Mouse (Mus musculus) hindbrain, embryonic 10.5 days (tissue): ENCODE measurements around the gene Galnt12. TPM values are rescaled to one million over a fixed set of nuclear protein-coding genes. Genes with fewer than 3 reads are reported as not detected.

ENCODE experiments used
- DNase-seq: peaks from one replicate; pipeline ENCODE4 v3.0.0-alpha.2; 2017; ENCODE audit warnings: low spot score
- H3K27ac ChIP-seq: fragments of 300-500 bp; sonication (generic); 2 replicates; pipeline ENCODE4 v1.5.1; 2016; ENCODE audit warnings: mild to moderate bottlenecking, moderate library complexity
- H3K27me3 ChIP-seq: fragments of 300-500 bp; sonication (generic); 2 replicates; pipeline ENCODE4 v1.6.1; 2016; ENCODE audit warnings: mild to moderate bottlenecking; ENCODE audit not compliant: poor library complexity, insufficient read depth, severe bottlenecking
- H3K36me3 ChIP-seq: fragments of 300-500 bp; sonication (generic); 2 replicates; pipeline ENCODE4 v1.6.1; 2016; ENCODE audit warnings: mild to moderate bottlenecking, moderate library complexity
- H3K4me1 ChIP-seq: fragments of 300-500 bp; sonication (generic); replicated peaks from 2 replicates; pipeline ENCODE4 v1.6.1; 2016; ENCODE audit warnings: mild to moderate bottlenecking
- H3K4me3 ChIP-seq: fragments of 300-500 bp; sonication (generic); 2 replicates; pipeline ENCODE4 v1.5.1; 2016; ENCODE audit warnings: mild to moderate bottlenecking, moderate library complexity
- H3K9me3 ChIP-seq: fragments of 300-500 bp; sonication (generic); 2 replicates; pipeline ENCODE4 v1.6.1; 2016; ENCODE audit warnings: mild to moderate bottlenecking, moderate library complexity
- WGBS: fragments of 180-500 bp; shearing (Covaris S2); methylation state at CpG from one replicate; pipeline ENCODE4 v1.1.7; 2016; 5-methylcytosine and 5-hydroxymethylcytosine counted together
- polyA plus RNA-seq: library from polyadenylated mRNA; unstranded; fragments of >200 nt; fragmentation: Nextera tagmentation; extraction: Ambion mirVana; gene quantifications from 2 replicates; pipeline ENCODE4 v1.2.1, GENCODE M21; 2016

Gene Galnt12
- polyA plus RNA-seq, 1 experiment from 2014 or later = 2.5 TPM

DNA sequence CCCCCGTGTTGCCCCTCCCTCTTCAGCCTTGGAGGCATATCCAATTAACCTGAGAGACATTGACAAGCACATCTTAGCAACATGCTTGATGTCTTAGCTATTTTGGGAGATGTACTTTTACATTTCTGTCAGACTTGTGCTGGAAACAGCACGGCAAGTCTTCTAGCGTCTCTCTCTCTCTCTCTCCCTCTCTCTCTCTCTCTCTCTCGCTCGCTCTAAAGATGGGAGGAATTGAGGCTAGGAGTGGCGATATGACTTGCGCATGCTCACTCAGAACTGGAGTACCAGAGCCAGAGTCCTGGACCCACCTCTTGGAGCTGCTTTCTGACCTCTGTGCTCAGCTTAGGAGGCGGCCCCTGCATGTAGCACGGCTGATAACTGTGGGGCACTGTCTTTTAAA is 20.9 kb downstream of the Galnt12 start:
- H3K27ac ChIP-seq = no peak overlapping the region
- 75% methylated on average over 9 of the region's 9 CpGs for WGBS
- no peaks in the 10 kb centered on the region for H3K36me3 ChIP-seq
- no peak overlapping the region for H3K4me3 ChIP-seq
- no peaks in the 10 kb centered on the region for H3K27me3 ChIP-seq
- H3K4me1 ChIP-seq = peaks cover 6% of the 10 kb centered on the region
- H3K9me3 ChIP-seq = no peaks in the 10 kb centered on the region
- no peak for DNase-seq

DNA sequence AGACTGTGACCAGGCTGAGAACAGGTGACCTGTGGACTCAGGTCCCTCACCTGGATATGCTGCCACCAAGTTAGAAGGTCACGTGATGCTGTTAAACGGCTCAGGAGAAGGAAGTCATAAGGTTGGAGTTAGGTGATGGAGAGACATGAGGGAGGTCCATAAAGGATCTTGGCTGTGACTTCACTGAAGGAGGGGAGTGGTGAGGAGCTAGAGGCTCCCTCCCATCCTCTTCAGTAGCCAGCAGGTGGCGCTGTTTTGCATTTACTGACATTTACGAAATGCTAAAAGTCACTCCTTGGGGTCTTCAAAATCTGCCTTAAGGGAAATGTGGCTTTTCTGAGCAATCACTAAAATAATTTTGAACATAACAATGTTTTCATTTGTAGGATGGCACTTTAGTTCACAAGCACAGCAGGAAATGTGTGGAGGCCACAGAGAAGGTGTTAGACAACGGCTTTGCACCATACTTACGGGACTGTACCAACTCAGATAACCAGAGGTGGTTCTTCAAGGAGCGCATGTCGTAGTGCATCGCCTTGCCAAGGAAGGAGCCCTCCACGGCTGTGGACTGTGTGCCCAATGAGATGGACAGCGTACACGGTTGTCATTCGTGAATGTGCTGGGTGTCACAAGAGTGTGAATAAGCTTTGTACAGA is 30.5 kb downstream of the Galnt12 start:
- Histone ChIP-seq H3K36me3 (no peaks in the 10 kb centered on the region), H3K9me3 (peaks cover 13% of the 10 kb centered on the region; the same call in 1 of the 2 replicates), H3K4me1 (0 out of 2 replicates have a peak, but pooled peaks cover 3% of the 10 kb centered on the region), H3K4me3 (no peak overlapping the region), H3K27ac (no peak overlapping the region), H3K27me3 (no peaks in the 10 kb centered on the region)
- WGBS = 66% methylated on average over 13 of the region's 13 CpGs
- peak; percentile 64 for DNase-seq

DNA sequence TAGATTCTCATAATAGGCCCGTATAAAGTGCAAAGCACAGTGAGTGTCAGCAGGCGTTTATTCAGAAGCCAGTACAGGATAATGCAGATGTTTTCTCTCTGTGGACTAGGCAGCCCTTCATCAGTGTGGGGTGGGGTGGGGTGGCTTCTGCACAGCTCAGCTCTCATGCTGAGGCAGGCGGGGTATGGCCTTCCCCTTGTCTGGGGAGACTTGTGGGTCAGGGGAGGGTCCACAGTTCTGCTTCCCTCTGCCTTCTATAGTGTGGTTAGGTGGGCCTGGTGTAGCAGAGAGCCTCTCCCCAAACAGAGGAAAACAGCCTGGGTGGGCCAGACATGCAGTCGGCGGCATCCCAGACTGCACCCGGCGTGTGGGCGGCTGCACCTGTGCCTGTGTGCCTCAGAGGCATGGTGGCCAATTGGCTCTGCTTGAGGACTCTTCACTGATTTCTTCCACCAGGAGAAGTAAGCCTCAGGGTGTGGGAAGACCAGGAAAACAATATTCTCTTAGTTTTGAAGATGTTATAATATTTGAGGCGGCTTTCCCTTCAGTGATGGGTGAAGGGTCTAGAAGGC is 32.5 kb downstream of the Galnt12 start:
- WGBS = 84% methylated on average over 9 of the region's 9 CpGs
- H3K27me3 ChIP-seq = no peaks in the 10 kb centered on the region
- peaks cover 16% of the 10 kb centered on the region; the same call in 1 of the 2 replicates for H3K9me3 ChIP-seq
- H3K4me3 ChIP-seq = no peak overlapping the region
- H3K36me3 ChIP-seq = no peaks in the 10 kb centered on the region
- no peak for DNase-seq
- 0 out of 2 replicates have a peak, but pooled peaks cover 3% of the 10 kb centered on the region for H3K4me1 ChIP-seq
- 0 out of 2 replicates have a peak overlapping the region, but pooled peaks have one; percentile 47 for H3K27ac ChIP-seq

DNA sequence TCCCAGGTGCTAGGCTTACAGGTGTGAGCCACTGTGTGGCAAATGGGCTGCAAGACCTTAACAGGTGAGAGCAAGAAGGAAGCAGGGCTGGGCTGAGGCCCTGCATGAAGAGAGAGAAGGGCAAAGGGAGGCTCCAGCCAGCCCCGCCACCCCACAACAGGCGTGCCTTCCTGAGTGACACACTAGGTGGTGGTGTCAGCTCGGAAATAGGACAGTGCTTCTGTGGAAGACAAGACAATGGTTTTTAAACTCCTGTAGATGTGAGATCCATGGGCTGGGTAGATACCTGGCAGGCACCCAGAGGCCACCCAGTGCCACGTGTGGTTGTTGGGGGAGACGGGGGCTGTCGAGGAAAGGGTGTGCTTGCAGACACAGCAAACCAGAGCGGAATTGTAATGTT is 36.8 kb downstream of the Galnt12 start:
- DNase-seq = no peak
- 81% methylated on average over 7 of the region's 7 CpGs for WGBS
- peaks cover 16% of the 10 kb centered on the region; the same call in 1 of the 2 replicates for H3K9me3 ChIP-seq
- H3K27ac ChIP-seq = no peak overlapping the region
- H3K27me3 ChIP-seq = no peaks in the 10 kb centered on the region
- no peak overlapping the region for H3K4me3 ChIP-seq
- peaks cover 10% of the 10 kb centered on the region; the same call in 1 of the 2 replicates for H3K4me1 ChIP-seq
- no peaks in the 10 kb centered on the region for H3K36me3 ChIP-seq

DNA sequence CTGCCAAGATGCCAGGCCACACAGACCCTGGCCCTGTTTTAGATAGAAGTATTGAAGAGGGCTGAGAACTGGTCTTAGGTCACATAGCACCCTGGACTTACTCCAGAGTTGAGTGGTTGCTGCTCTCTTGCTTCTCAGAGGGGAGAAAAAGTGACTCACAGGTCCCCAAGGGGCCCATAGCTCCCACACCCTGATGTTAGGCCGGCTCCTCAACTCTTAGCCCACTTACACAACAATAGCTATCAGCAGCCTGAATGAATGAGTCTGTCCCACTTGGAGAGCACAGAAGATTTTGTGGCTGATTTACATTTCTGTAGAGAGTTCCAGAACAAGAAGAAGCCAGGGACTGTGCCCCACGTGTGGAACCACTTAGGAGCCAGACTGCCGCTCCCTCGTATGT is 37.9 kb downstream of the Galnt12 start:
- no peak overlapping the region for H3K27ac ChIP-seq
- no peak overlapping the region for H3K4me3 ChIP-seq
- DNase-seq = no peak
- peaks cover 6% of the 10 kb centered on the region; the same call in 1 of the 2 replicates for H3K4me1 ChIP-seq
- no peaks in the 10 kb centered on the region for H3K36me3 ChIP-seq
- peaks cover 16% of the 10 kb centered on the region; the same call in 1 of the 2 replicates for H3K9me3 ChIP-seq
- 62% methylated on average over 4 of the region's 4 CpGs for WGBS
- H3K27me3 ChIP-seq = no peaks in the 10 kb centered on the region

GRCm38 (mm10) chr4:47130111-47131050 is 38.7 kb downstream of the Galnt12 start:
- no peak overlapping the region for H3K27ac ChIP-seq
- no peaks in the 10 kb centered on the region for H3K27me3 ChIP-seq
- H3K36me3 ChIP-seq = no peaks in the 10 kb centered on the region
- H3K4me3 ChIP-seq = no peak overlapping the region
- no peak for DNase-seq
- 83% methylated on average over 8 of the region's 8 CpGs for WGBS
- peaks cover 6% of the 10 kb centered on the region; the same call in 1 of the 2 replicates for H3K4me1 ChIP-seq
- peaks cover 16% of the 10 kb centered on the region; the same call in 1 of the 2 replicates for H3K9me3 ChIP-seq

DNA sequence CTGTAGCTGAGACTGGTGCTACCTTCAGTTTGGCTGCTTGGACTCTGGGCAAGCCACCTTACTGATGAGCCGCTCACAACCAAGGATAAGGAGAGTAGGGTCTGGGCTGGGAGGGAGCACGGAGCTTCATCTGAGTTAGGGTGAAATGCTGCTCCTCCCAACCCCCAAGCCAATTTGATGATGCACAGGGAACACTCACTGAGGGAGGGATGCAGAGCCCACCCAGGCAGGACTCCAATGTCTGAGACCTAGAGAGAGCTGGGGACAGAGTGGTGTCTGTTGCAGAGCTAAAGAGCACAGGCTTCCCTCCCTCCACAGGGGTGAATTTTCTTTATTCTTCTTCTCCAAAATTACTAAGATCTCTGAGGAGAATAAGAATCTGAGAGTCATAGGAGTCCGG is 40.2 kb downstream of the Galnt12 start:
- Histone ChIP-seq H3K4me3 (no peak overlapping the region), H3K36me3 (no peaks in the 10 kb centered on the region)
- no peak for DNase-seq

DNA sequence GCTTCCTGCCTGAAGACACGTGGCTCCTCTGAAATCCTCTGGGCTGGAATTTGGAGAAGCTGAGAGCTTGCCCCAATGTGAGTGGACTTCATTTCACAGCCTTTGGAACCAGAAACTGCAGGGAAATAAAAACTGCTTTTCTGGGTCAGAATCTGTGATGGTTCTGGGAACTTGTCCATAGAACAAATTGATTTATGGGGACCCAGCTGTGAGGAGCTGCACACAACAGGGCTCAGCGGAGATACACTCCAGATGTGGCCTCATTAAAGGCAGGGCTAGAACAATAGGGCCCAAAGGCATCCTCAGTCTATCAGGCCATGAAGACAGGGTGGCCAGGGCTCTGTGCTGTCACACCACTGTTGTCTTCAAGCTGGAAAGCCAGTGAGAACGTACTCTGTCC is 40.7 kb downstream of the Galnt12 start:
- no peak for DNase-seq
- H3K27ac ChIP-seq = no peak overlapping the region
- whole genome bisulfite sequencing = 62% methylated on average over 3 of the region's 3 CpGs
- H3K36me3 ChIP-seq = no peaks in the 10 kb centered on the region
- no peaks in the 10 kb centered on the region for H3K27me3 ChIP-seq
- peaks cover under 1% of the 10 kb centered on the region; the same call in 1 of the 2 replicates for H3K9me3 ChIP-seq
- H3K4me1 ChIP-seq = peaks cover 11% of the 10 kb centered on the region; the same call in 1 of the 2 replicates
- H3K4me3 ChIP-seq = no peak overlapping the region

More for the DNA sequence above, 40.2 kb downstream of the Galnt12 start:
- peaks cover 7% of the 10 kb centered on the region; the same call in 1 of the 2 replicates for H3K4me1 ChIP-seq
- WGBS = 80% methylated on average over 3 of the region's 3 CpGs
- H3K27ac ChIP-seq = no peak overlapping the region
- peaks cover 5% of the 10 kb centered on the region; the same call in 1 of the 2 replicates for H3K9me3 ChIP-seq
- H3K27me3 ChIP-seq = no peaks in the 10 kb centered on the region

DNA sequence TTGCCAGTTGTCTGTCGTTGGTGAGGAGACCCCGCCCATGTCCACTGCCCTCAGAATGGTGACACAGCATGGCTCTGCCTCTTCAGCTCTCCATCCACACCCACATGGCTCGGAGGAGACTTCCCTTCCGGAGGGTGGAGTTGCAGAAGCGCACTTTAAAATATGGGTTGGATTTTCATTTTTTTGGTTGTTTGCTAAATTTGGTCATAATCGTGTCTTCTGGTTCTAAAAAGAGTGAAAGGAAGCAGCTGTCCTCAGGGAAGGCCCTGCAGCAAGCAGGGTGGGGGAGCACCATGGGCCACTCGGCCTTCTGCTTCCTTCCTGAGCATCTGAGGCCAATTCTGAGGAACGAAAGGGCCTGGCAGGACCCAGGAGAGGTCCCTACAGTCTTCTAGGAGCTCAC is 45.0 kb downstream of the Galnt12 start:
- 79% methylated on average over 8 of the region's 8 CpGs for WGBS
- Histone ChIP-seq H3K27me3 (no peaks in the 10 kb centered on the region), H3K9me3 (no peaks in the 10 kb centered on the region), H3K27ac (no peak overlapping the region), H3K4me1 (peaks cover 42% of the 10 kb centered on the region), H3K4me3 (no peak overlapping the region), H3K36me3 (no peaks in the 10 kb centered on the region)
- DNase-seq = no peak

- Histone ChIP-seq H3K4me1 (peaks cover 49% of the 10 kb centered on the region), H3K27ac (peak overlapping the region; percentile 29; the same call in 1 of the 2 replicates), H3K36me3 (no peaks in the 10 kb centered on the region), H3K27me3 (no peaks in the 10 kb centered on the region), H3K9me3 (no peaks in the 10 kb centered on the region), H3K4me3 (no peak overlapping the region)
- no peak for DNase-seq
- 78% methylated on average over 5 of the region's 5 CpGs for WGBS
Observed at GRCm38 (mm10) chr4:47137479-47137878, 45.8 kb downstream of the Galnt12 start.

- Histone ChIP-seq H3K4me1 (peaks cover 52% of the 10 kb centered on the region), H3K9me3 (no peaks in the 10 kb centered on the region), H3K27ac (peak overlapping the region; percentile 64), H3K36me3 (no peaks in the 10 kb centered on the region), H3K27me3 (no peaks in the 10 kb centered on the region), H3K4me3 (no peak overlapping the region)
- DNase-seq = no peak
- WGBS = 73% methylated on average over 7 of the region's 7 CpGs
Observed at GRCm38 (mm10) chr4:47138411-47138810, 46.7 kb downstream of the Galnt12 start.

GRCm38 (mm10) chr4:47138967-47139777 is 47.5 kb downstream of the Galnt12 start:
- no peaks in the 10 kb centered on the region for H3K27me3 ChIP-seq
- H3K27ac ChIP-seq = peak overlapping the region; percentile 64
- H3K9me3 ChIP-seq = no peaks in the 10 kb centered on the region
- peaks cover 60% of the 10 kb centered on the region for H3K4me1 ChIP-seq
- 28% methylated on average over 9 of the region's 9 CpGs for WGBS
- H3K4me3 ChIP-seq = no peak overlapping the region
- peak; percentile 63 for DNase-seq
- H3K36me3 ChIP-seq = no peaks in the 10 kb centered on the region
